Mouse (Mus musculus): ENCODE data around the gene Capn9. TPM values are rescaled to one million over a fixed set of nuclear protein-coding genes. Genes with fewer than 3 reads are reported as not detected.
A peak's percentile ranks its signal among the peaks of the same experiment; 100 is the strongest.

Capn9 gene
- polyA plus RNA-seq, 1 experiment from 2014 or later, result 0.03 TPM

GRCm38 (mm10) chr8:124643540-124644339 lies 67.8 kb downstream of the Capn9 start:
- 0 out of 2 replicates have a peak, but pooled peaks cover 8% of the 10 kb centered on the region for H3K4me1 ChIP-seq (replicated peaks)
- H3K27me3 ChIP-seq, result no peaks in the 10 kb centered on the region
- 62% methylated on average over 18 of the region's 18 CpGs for WGBS (ENCODE audit: insufficient replicate concordance)
- no peak for ATAC-seq (ENCODE audit: insufficient read depth)
- H3K4me3 ChIP-seq (replicated peaks), result no peak overlapping the region
- H3K36me3 ChIP-seq (replicated peaks), result peaks cover 27% of the 10 kb centered on the region
- no peaks in the 10 kb centered on the region for H3K9me3 ChIP-seq (replicated peaks)
- no peak overlapping the region for H3K9ac ChIP-seq
- no peak overlapping the region for H3K27ac ChIP-seq (replicated peaks)
- no peak overlapping the region for H3K4me2 ChIP-seq

- Histone ChIP-seq H3K9ac (no peak overlapping the region), H3K4me2 (no peak overlapping the region), H3K9me3 (replicated peaks) (no peaks in the 10 kb centered on the region), H3K36me3 (replicated peaks) (peaks cover 8% of the 10 kb centered on the region; the same call in 1 of the 2 replicates), H3K4me1 (replicated peaks) (peaks cover 21% of the 10 kb centered on the region), H3K27ac (replicated peaks) (no peak overlapping the region), H3K27me3 (no peaks in the 10 kb centered on the region), H3K4me3 (replicated peaks) (no peak overlapping the region)
- ATAC-seq (ENCODE audit: insufficient read depth), result no peak
These were observed 72.4 kb downstream of the Capn9 start for GRCm38 (mm10) chr8:124648311-124648710.

- peaks cover 54% of the 10 kb centered on the region for H3K4me1 ChIP-seq (replicated peaks)
- WGBS (ENCODE audit: insufficient replicate concordance), result 82% methylated on average over 20 of the region's 20 CpGs
- no peaks in the 10 kb centered on the region for H3K27me3 ChIP-seq
- peak; percentile 57 for ATAC-seq (ENCODE audit: insufficient read depth)
- no peaks in the 10 kb centered on the region for H3K9me3 ChIP-seq (replicated peaks)
- H3K36me3 ChIP-seq (replicated peaks), result peaks cover 16% of the 10 kb centered on the region
- H3K27ac ChIP-seq (replicated peaks), result peak overlapping the region; percentile 46
- no peak overlapping the region for H3K4me2 ChIP-seq
- H3K4me3 ChIP-seq (replicated peaks), result no peak overlapping the region
- no peak overlapping the region for H3K9ac ChIP-seq
These were observed 75.9 kb downstream of the Capn9 start for GRCm38 (mm10) chr8:124651776-124652175.

DNA sequence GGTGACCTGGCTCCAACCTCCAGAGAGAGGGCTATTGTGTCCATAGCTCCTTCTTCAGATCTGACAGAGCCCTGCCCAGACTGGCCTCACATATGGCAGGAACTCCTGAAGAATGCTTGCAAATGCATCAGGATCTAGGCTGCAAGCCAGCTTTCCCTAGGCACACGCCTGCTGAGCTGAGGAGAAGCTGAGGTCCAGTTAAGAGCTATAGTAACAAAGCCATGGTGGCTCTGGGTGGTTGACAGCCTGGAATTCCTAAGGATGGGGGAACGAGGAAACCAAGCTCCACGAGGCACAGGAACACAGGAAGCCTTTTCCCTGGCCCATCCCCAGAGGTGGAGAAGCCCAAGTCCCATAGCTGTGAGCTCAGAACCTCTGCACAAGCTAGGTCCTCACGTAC lies 76.6 kb downstream of the Capn9 start:
- H3K4me2 ChIP-seq, result no peak overlapping the region
- H3K4me1 ChIP-seq (replicated peaks), result peaks cover 62% of the 10 kb centered on the region
- H3K4me3 ChIP-seq (replicated peaks), result no peak overlapping the region
- WGBS (ENCODE audit: insufficient replicate concordance), result 48% methylated on average over 4 of the region's 4 CpGs
- H3K27ac ChIP-seq (replicated peaks), result peak overlapping the region; percentile 46; the same call in 1 of the 2 replicates
- peaks cover 16% of the 10 kb centered on the region for H3K36me3 ChIP-seq (replicated peaks)
- H3K9ac ChIP-seq, result no peak overlapping the region
- no peaks in the 10 kb centered on the region for H3K9me3 ChIP-seq (replicated peaks)
- H3K27me3 ChIP-seq, result no peaks in the 10 kb centered on the region
- ATAC-seq (ENCODE audit: insufficient read depth), result no peak

GRCm38 (mm10) chr8:124653568-124654475 lies 77.9 kb downstream of the Capn9 start:
- H3K4me3 ChIP-seq (replicated peaks), result no peak overlapping the region
- no peak overlapping the region for H3K4me2 ChIP-seq
- no peaks in the 10 kb centered on the region for H3K27me3 ChIP-seq
- H3K36me3 ChIP-seq (replicated peaks), result peaks cover 16% of the 10 kb centered on the region
- H3K27ac ChIP-seq (replicated peaks), result peak overlapping the region; percentile 33; the same call in 1 of the 2 replicates
- 73% methylated on average over 28 of the region's 28 CpGs for WGBS (ENCODE audit: insufficient replicate concordance)
- H3K9me3 ChIP-seq (replicated peaks), result no peaks in the 10 kb centered on the region
- peaks cover 70% of the 10 kb centered on the region for H3K4me1 ChIP-seq (replicated peaks)
- no peak overlapping the region for H3K9ac ChIP-seq
- no peak for ATAC-seq (ENCODE audit: insufficient read depth)

DNA sequence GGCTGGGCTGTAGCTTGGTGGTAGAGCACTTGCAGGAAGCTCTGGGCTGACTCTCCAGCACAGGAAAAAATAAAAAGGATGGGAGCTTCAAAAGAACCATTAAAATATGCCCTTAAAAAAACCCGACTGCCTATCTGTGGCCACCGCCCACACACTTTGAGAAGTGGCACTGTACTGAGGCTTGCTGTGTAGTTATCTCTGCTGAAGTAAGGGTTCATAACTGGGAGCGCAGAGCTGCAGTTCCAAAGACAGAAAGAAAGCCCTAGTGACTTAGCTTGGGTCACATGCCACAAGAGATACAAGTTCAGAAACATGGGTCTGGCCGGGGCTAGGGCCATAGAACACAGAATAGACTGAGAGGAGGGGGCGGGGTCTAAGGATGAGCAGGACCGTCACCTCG lies 82.0 kb downstream of the Capn9 start:
- 28% methylated on average over 7 of the region's 7 CpGs for WGBS (ENCODE audit: insufficient replicate concordance)
- Histone ChIP-seq H3K4me3 (replicated peaks) (peak overlapping the region; percentile 21), H3K4me1 (replicated peaks) (peaks cover 96% of the 10 kb centered on the region), H3K36me3 (replicated peaks) (peaks cover 20% of the 10 kb centered on the region), H3K27me3 (no peaks in the 10 kb centered on the region), H3K27ac (replicated peaks) (peak overlapping the region; percentile 89), H3K9me3 (replicated peaks) (no peaks in the 10 kb centered on the region), H3K4me2 (peak overlapping the region; percentile 61), H3K9ac (peak overlapping the region; percentile 45)
- peak; percentile 90 for ATAC-seq (ENCODE audit: insufficient read depth)

GRCm38 (mm10) chr8:124658415-124658814 lies 82.5 kb downstream of the Capn9 start:
- Histone ChIP-seq H3K9ac (peak overlapping the region; percentile 45), H3K4me2 (peak overlapping the region; percentile 61), H3K4me3 (replicated peaks) (peak overlapping the region; percentile 21), H3K27me3 (no peaks in the 10 kb centered on the region), H3K36me3 (replicated peaks) (peaks cover 20% of the 10 kb centered on the region), H3K27ac (replicated peaks) (peak overlapping the region; percentile 89), H3K9me3 (replicated peaks) (no peaks in the 10 kb centered on the region), H3K4me1 (replicated peaks) (peaks cover 95% of the 10 kb centered on the region)
- peak; percentile 88 for ATAC-seq (ENCODE audit: insufficient read depth)
- 28% methylated on average over 2 of the region's 2 CpGs for WGBS (ENCODE audit: insufficient replicate concordance)

GRCm38 (mm10) chr8:124661781-124662180 lies 85.9 kb downstream of the Capn9 start:
- ATAC-seq (ENCODE audit: insufficient read depth), result no peak
- Histone ChIP-seq H3K4me1 (replicated peaks) (peaks cover 68% of the 10 kb centered on the region), H3K27me3 (peaks cover 2% of the 10 kb centered on the region; the same call in 1 of the 2 replicates), H3K9ac (peak overlapping the region; percentile 87), H3K27ac (replicated peaks) (peak overlapping the region; percentile 78), H3K4me2 (peak overlapping the region; percentile 98), H3K36me3 (replicated peaks) (0 out of 2 replicates have a peak, but pooled peaks cover 3% of the 10 kb centered on the region), H3K9me3 (replicated peaks) (no peaks in the 10 kb centered on the region), H3K4me3 (replicated peaks) (peak overlapping the region; percentile 88)
- WGBS (ENCODE audit: insufficient replicate concordance), result 51% methylated on average over 9 of the region's 9 CpGs

- H3K27ac ChIP-seq (replicated peaks), result peak overlapping the region; percentile 78
- WGBS (ENCODE audit: insufficient replicate concordance), result under 1% methylated on average over 49 of the region's 49 CpGs
- peaks cover 2% of the 10 kb centered on the region; the same call in 1 of the 2 replicates for H3K27me3 ChIP-seq
- peak overlapping the region; percentile 88 for H3K4me3 ChIP-seq (replicated peaks)
- H3K4me2 ChIP-seq, result peak overlapping the region; percentile 98
- H3K9ac ChIP-seq, result peak overlapping the region; percentile 87
- H3K36me3 ChIP-seq (replicated peaks), result 0 out of 2 replicates have a peak, but pooled peaks cover 3% of the 10 kb centered on the region
- peak; percentile 25 for ATAC-seq (ENCODE audit: insufficient read depth)
- H3K9me3 ChIP-seq (replicated peaks), result no peaks in the 10 kb centered on the region
- peaks cover 60% of the 10 kb centered on the region for H3K4me1 ChIP-seq (replicated peaks)
These were observed 86.7 kb downstream of the Capn9 start for GRCm38 (mm10) chr8:124662446-124663111.

- Histone ChIP-seq H3K27me3 (peaks cover 2% of the 10 kb centered on the region; the same call in 1 of the 2 replicates), H3K4me2 (peak within 1 kb of the TSS; percentile 98), H3K4me3 (replicated peaks) (peak within 1 kb of the TSS; percentile 88), H3K36me3 (replicated peaks) (0 out of 2 replicates have a peak, but pooled peaks cover 3% of the 10 kb centered on the region), H3K27ac (replicated peaks) (peak within 1 kb of the TSS; percentile 78), H3K9ac (peak within 1 kb of the TSS; percentile 87), H3K4me1 (replicated peaks) (peaks cover 53% of the 10 kb centered on the region), H3K9me3 (replicated peaks) (no peaks in the 10 kb centered on the region)
- WGBS (ENCODE audit: insufficient replicate concordance), result 3% methylated on average over 68 of the region's 69 CpGs
- ATAC-seq (ENCODE audit: insufficient read depth), result peak; percentile 76
These were observed 87.4 kb downstream of the Capn9 start, which contains the start of gene 2310022B05Rik for GRCm38 (mm10) chr8:124663112-124663873. TSS of gene 2310022B05Rik (minus strand) at chr8:124663369.

All from liver, embryonic 15.5 days (tissue).